Mouse (Mus musculus) testis, adult 2 months (tissue): Measurements from ENCODE around the gene Atf6. TPM values are rescaled to one million over a fixed set of nuclear protein-coding genes. Genes with fewer than 3 reads are reported as not detected.

Experiments used
- H3K27ac ChIP-seq: fragments of 200-500 bp; 2 replicates; pipeline ENCODE4 v1.5.1; 2012; ENCODE audit warnings: low read depth, low read length; ENCODE audit not compliant: control insufficient read depth, insufficient read depth
- H3K27me3 ChIP-seq: fragments of 200-500 bp; 2 replicates; pipeline ENCODE4 v1.6.1; 2012; ENCODE audit warnings: mild to moderate bottlenecking, low read length, moderate library complexity; ENCODE audit not compliant: control insufficient read depth, insufficient read depth
- H3K36me3 ChIP-seq: fragments of 200-500 bp; 2 replicates; pipeline ENCODE4 v1.6.1; 2012; ENCODE audit warnings: mild to moderate bottlenecking, low read length; ENCODE audit not compliant: control insufficient read depth, insufficient read depth
- H3K4me1 ChIP-seq: fragments of 200-500 bp; 2 replicates; pipeline ENCODE4 v1.6.1; 2012; ENCODE audit warnings: low read length; ENCODE audit not compliant: control insufficient read depth, insufficient read depth
- H3K4me3 ChIP-seq: fragments of 200-500 bp; 2 replicates; pipeline ENCODE4 v1.5.1; 2012; ENCODE audit warnings: low read depth, mild to moderate bottlenecking, low read length, moderate library complexity, mixed read lengths; ENCODE audit not compliant: control insufficient read depth
- CTCF ChIP-seq: fragments of 200-500 bp; IDR thresholded peaks from 2 replicates; pipeline ENCODE4 v1.5.1; 2012; ENCODE audit warnings: low read depth, mild to moderate bottlenecking, inconsistent platforms, low read length, moderate library complexity; ENCODE audit not compliant: control insufficient read depth, insufficient read depth, insufficient replicate concordance
- POLR2A ChIP-seq: fragments of 200-500 bp; IDR thresholded peaks from 2 replicates; pipeline ENCODE4 v1.6.1; 2012; ENCODE audit warnings: low read depth, mild to moderate bottlenecking, inconsistent platforms, low read length, moderate library complexity; ENCODE audit not compliant: control insufficient read depth
- polyA plus RNA-seq: library from polyadenylated mRNA; depleted of rRNA; stranded (reverse); fragments of >200 nt; gene quantifications from 2 replicates; pipeline ENCODE4 v1.2.3, GENCODE M21; 2012

Atf6 gene
- polyA plus RNA-seq, 1 experiment, result 6.3 TPM

DNA sequence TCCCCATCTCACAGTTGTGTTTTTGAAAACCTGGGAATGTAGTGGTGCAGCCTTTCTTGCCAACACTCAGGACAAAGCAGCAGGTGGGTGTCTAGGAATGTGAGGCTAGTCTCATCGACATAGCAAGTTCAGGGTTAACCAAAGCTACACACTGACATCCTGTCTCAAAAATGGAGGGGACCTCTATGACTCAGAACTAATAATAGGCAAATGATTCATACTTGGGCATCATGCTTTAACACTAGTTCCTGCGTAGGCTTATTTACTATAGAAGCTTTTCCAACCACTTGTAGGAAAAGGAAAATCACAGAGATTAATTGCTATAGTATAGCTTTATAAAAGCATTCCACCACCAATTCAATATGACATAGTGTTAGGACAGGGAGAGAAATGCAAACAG lies 100.6 kb downstream of the Atf6 start:
- no peaks in the 10 kb centered on the region for H3K36me3 ChIP-seq
- peaks cover 8% of the 10 kb centered on the region for H3K4me1 ChIP-seq
- TF ChIP-seq CTCF (no peak), POLR2A (no peak)
- no peaks in the 10 kb centered on the region for H3K27me3 ChIP-seq
- H3K4me3 ChIP-seq, result no peak overlapping the region
- no peak overlapping the region for H3K27ac ChIP-seq

DNA sequence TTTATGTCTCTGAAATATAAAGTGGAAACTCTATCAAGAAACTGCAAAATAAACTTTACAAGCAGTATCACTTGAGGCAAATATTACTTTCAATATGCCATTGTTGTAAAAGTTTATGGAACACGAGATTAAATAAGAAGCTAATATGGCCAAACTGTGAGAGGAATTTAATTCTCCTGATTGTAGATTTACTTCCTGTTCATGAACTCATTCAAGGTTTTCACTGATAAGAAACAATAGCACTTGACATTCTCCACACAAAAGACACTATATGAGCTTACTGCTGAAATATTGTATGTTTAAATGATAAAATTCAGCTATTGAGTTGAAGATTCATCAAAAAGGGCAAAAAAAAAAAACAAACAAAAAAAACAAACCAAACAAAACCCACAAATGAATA lies 102.8 kb downstream of the Atf6 start:
- H3K27me3 ChIP-seq, result no peaks in the 10 kb centered on the region
- no peaks in the 10 kb centered on the region; the same call in 1 of the 2 replicates for H3K4me1 ChIP-seq
- TF ChIP-seq CTCF (no peak), POLR2A (no peak)
- no peak overlapping the region for H3K4me3 ChIP-seq
- H3K27ac ChIP-seq, result no peak overlapping the region
- no peaks in the 10 kb centered on the region for H3K36me3 ChIP-seq

DNA sequence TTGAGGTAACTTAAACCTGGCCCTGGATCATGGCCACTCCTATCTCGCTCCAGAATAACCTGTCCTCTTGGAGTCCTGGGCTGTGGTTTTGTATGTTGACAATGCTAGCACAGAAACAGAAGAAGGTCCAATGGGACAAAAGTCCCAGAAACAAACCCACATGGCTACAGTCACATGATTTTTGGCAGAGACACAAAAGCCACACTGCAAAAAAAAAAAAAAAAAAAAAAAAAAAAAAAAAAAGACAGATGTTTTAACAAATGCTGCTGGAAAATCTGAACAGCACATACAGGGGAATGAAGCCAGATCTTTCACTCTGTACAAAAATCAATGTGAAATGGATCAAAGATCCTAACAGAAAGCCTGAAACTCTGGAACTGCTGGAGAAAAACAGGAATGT lies 105.9 kb downstream of the Atf6 start:
- H3K4me3 ChIP-seq, result no peak overlapping the region
- no peaks in the 10 kb centered on the region for H3K36me3 ChIP-seq
- no peaks in the 10 kb centered on the region; the same call in 1 of the 2 replicates for H3K4me1 ChIP-seq
- TF ChIP-seq POLR2A, result no peak
- TF ChIP-seq CTCF, result no peak
- H3K27ac ChIP-seq, result no peak overlapping the region
- no peaks in the 10 kb centered on the region for H3K27me3 ChIP-seq

DNA sequence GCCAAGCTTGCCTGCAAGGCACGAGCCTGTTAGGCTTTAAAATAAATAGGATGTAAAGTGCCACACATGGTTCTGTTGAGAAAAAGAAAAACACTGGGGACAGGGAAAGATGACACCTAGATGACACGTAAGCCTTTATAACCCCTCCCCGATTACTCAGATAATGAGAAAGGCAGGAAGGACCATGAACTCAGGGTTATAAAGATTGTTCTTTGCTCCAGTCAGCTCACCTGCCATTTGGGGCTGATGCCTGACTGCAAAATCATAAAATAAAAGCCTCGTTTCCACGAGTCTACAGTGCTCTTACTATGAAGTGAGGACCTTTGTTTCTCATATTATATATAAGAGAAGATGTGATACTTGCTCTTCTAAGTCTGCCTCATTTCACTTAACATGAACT lies 114.0 kb downstream of the Atf6 start:
- Histone ChIP-seq H3K27me3 (no peaks in the 10 kb centered on the region), H3K36me3 (no peaks in the 10 kb centered on the region), H3K4me1 (no peaks in the 10 kb centered on the region), H3K27ac (no peak overlapping the region), H3K4me3 (no peak overlapping the region)
- TF ChIP-seq POLR2A (no peak), CTCF (no peak)

DNA sequence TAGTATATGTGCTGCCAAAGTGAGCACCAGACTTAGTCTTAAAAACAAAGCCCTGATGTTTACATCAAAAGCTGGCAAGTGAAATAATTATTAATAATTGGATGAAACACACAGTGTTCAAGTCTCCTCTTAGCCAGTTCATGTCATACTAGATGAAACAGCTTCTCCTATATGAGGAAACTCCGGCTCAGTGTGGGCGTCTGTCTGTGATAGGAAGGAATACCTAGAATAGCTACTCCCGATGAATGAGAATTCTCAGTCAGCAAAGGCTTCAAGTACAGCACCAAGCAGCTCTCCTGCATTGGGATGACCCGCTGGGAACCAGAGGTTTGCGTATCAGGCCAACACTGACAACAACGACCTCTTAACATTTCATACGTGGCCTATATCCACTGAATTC lies 115.8 kb downstream of the Atf6 start:
- TF ChIP-seq POLR2A (no peak), CTCF (no peak)
- H3K27ac ChIP-seq, result no peak overlapping the region

DNA sequence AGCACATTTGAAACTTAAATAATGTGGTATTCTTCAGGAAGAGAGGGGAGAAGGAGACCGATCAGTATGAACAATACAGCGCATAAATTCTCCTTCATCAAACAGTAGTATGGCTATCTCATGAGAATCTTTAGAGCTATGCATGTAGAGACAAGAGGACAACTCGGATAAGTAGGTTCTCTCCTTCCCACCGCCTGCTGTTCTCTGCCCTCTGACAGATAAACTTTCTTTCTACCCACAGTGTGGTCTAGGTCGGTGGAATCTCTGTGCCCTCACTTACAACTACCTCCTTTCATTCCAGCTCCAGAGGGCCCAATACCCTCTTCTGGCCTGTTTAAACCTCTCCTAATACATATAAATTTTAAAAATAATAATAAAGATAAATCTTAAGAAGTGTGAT lies 121.0 kb downstream of the Atf6 start:
- H3K4me1 ChIP-seq, result no peaks in the 10 kb centered on the region
- TF ChIP-seq POLR2A (no peak), CTCF (no peak)
- no peaks in the 10 kb centered on the region for H3K27me3 ChIP-seq
- no peaks in the 10 kb centered on the region for H3K36me3 ChIP-seq
- no peak overlapping the region for H3K4me3 ChIP-seq
- no peak overlapping the region for H3K27ac ChIP-seq

More for the DNA sequence above, 115.8 kb downstream of the Atf6 start:
- Histone ChIP-seq H3K27me3 (no peaks in the 10 kb centered on the region), H3K36me3 (no peaks in the 10 kb centered on the region), H3K4me3 (no peak overlapping the region), H3K4me1 (no peaks in the 10 kb centered on the region)

DNA sequence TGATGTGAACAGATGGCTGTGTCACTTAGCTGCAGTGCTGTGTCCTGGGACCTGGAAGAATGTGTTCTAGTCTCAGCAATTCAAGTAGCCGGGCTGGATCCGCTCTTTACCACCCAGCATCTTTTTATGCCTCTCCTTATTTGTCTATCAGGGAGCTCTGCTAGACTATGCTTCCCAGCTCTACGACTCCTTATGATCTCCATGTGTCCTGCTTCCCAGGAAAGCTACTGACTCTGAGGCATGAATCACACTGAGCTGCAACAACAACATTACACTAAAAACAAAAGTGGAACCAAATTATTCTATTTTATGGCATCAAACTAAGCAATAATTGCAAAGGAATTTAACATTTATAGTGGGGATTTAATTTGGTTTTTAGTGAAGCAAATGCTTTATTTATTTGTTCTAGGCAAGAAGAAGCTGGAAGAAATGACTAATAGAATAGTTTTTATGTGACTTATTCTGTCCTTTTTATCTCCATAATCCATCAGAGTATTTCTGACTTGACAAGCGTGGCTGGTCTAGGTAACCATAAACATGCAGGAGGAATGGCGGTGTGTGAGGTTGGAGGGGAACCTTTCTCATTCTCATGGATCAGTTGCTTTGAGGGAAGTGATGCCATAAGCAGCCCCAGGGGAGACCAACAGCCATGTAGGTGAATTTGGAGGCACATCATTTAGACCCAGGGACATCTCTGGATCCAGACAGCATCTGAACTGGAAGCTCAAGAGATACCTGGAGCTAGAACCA lies 125.9 kb downstream of the Atf6 start:
- TF ChIP-seq POLR2A (no peak), CTCF (no peak)
- Histone ChIP-seq H3K27me3 (no peaks in the 10 kb centered on the region), H3K4me3 (no peak overlapping the region), H3K4me1 (no peaks in the 10 kb centered on the region), H3K27ac (no peak overlapping the region), H3K36me3 (no peaks in the 10 kb centered on the region)

DNA sequence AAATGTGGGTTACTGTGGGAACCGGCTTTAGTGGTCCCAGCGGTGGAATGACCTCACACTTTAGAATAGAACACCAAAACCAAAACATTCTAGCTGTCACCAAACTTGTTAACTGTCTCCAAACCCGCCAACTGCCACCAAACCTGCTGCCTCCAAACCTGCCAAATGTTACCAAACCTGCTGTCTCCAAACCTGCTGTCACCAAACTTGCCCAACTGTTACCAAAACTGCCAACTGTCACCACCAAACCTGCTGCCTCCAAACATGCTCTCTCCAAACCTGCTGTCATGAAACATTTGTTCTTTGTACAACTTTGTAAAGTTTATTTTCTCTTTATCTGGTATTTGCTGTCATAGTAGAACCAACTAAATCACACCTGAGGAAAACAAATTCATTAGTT lies 132.7 kb downstream of the Atf6 start:
- Histone ChIP-seq H3K36me3 (no peaks in the 10 kb centered on the region), H3K27ac (peak overlapping the region; percentile 92)
- TF ChIP-seq CTCF (no peak), POLR2A (peak; percentile 36; the same call in 1 of the 2 replicates)

More for the DNA sequence above, 132.7 kb downstream of the Atf6 start:
- peaks cover 10% of the 10 kb centered on the region for H3K4me1 ChIP-seq
- H3K27me3 ChIP-seq, result no peaks in the 10 kb centered on the region
- H3K4me3 ChIP-seq, result peak overlapping the region; percentile 61
